Mouse (Mus musculus) liver, postnatal 0 days (tissue): ENCODE data around the gene Vwa8. TPM values are rescaled to one million over a fixed set of nuclear protein-coding genes. Genes with fewer than 3 reads are reported as not detected.

ENCODE experiments used
- ATAC-seq: fragments of 200-750 bp; cut with Nextera tagmentation; 2 replicates; pipeline ENCODE4 v1.8.0; 2017; ENCODE audit warnings: mild to moderate bottlenecking, moderate library complexity
- DNase-seq: peaks from one replicate; pipeline ENCODE4 v3.0.0-alpha.2; 2016
- H3K27ac ChIP-seq: fragments of 300-500 bp; sonication (generic); 2 replicates; pipeline ENCODE4 v1.5.1; 2014; ENCODE audit warnings: antibody characterized with exemption, moderate library complexity, mild to moderate bottlenecking, low read depth
- H3K27me3 ChIP-seq: fragments of 300-500 bp; sonication (generic); 2 replicates; pipeline ENCODE4 v1.6.1; 2014; ENCODE audit warnings: low read length, control low read depth, mixed read lengths; ENCODE audit not compliant: insufficient read depth
- H3K36me3 ChIP-seq: fragments of 300-500 bp; sonication (generic); replicated peaks from 2 replicates; pipeline ENCODE4 v1.6.1; 2014; ENCODE audit warnings: mild to moderate bottlenecking, control low read depth, low read length, moderate library complexity, mixed read lengths; ENCODE audit not compliant: insufficient read depth
- H3K4me1 ChIP-seq: fragments of 300-500 bp; sonication (generic); 2 replicates; pipeline ENCODE4 v1.6.1; 2014; ENCODE audit warnings: antibody characterized with exemption, mild to moderate bottlenecking, control low read depth; ENCODE audit not compliant: insufficient read depth
- H3K4me2 ChIP-seq: fragments of 300-500 bp; sonication (generic); 2 replicates; pipeline ENCODE4 v1.6.1; 2014; ENCODE audit warnings: low read depth, mild to moderate bottlenecking, low read length, moderate library complexity, mixed read lengths
- H3K4me3 ChIP-seq: fragments of 300-500 bp; sonication (generic); 2 replicates; pipeline ENCODE4 v1.5.1; 2014; ENCODE audit warnings: low read depth, low read length
- H3K9ac ChIP-seq: fragments of 300-500 bp; sonication (generic); replicated peaks from 2 replicates; pipeline ENCODE4 v1.6.1; 2014; ENCODE audit warnings: mild to moderate bottlenecking, moderate library complexity
- H3K9me3 ChIP-seq: fragments of 300-500 bp; sonication (generic); 2 replicates; pipeline ENCODE4 v1.6.1; 2016; ENCODE audit warnings: mild to moderate bottlenecking, control low read depth, low read length, mixed read lengths
- CTCF ChIP-seq: sonication (generic); IDR thresholded peaks from 2 replicates; pipeline ENCODE4 v1.5.1; 2016; ENCODE audit warnings: antibody characterized with exemption, low read depth
- EP300 ChIP-seq: IDR thresholded peaks from 2 replicates; pipeline ENCODE4 v1.6.1; 2016; ENCODE audit warnings: antibody characterized with exemption, low read depth, mild to moderate bottlenecking
- WGBS: fragments of 180-500 bp; shearing (Covaris S2); extraction: QIAGEN DNeasy Blood & Tissue Kit; methylation state at CpG from one replicate; pipeline ENCODE4 v1.1.7; 2014; ENCODE audit not compliant: insufficient replicate concordance; 5-methylcytosine and 5-hydroxymethylcytosine counted together
- polyA plus RNA-seq: library from polyadenylated mRNA; unstranded; fragments of >200 nt; fragmentation: Nextera tagmentation; extraction: Ambion mirVana; gene quantifications from 2 replicates; pipeline ENCODE4 v1.2.1, GENCODE M21; 2015

Gene Vwa8
- polyA plus RNA-seq, 1 experiment from 2014 or later, result 27.1 TPM

DNA sequence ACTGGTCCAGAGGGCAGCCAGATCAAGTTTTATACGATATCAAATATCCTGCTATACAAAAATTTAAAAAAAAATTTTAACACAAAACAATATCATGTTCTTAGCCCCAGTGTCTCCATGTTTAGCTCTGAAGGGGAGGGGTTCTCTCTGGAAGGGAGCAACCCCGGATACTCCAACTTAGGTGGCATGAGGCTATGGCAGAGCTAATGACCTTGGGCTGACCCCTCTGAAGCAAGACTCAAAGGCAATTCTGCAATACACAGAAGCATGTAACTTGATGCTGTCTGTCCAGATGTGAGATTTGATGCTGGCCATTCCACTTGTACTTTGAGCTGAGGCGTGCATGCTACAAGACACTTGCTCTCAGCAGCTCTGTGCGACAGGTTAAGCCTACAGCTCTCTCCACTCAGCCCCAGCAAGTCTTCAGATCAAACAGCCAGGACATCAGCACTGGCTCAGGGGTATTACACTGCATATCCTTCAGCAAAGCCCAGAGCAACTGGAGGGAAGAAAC lies 392.3 kb downstream of the Vwa8 start:
- H3K27ac ChIP-seq, result no peak overlapping the region
- WGBS, result 72% methylated on average over 4 of the region's 4 CpGs
- H3K9ac ChIP-seq, result no peak overlapping the region
- DNase-seq (no peak), ATAC-seq (no peak)
- H3K9me3 ChIP-seq, result no peaks in the 10 kb centered on the region
- no peak overlapping the region for H3K4me3 ChIP-seq
- H3K4me2 ChIP-seq, result no peak overlapping the region
- no peaks in the 10 kb centered on the region for H3K27me3 ChIP-seq
- TF ChIP-seq CTCF (no peak), EP300 (no peak)
- no peaks in the 10 kb centered on the region for H3K4me1 ChIP-seq
- no peaks in the 10 kb centered on the region for H3K36me3 ChIP-seq

DNA sequence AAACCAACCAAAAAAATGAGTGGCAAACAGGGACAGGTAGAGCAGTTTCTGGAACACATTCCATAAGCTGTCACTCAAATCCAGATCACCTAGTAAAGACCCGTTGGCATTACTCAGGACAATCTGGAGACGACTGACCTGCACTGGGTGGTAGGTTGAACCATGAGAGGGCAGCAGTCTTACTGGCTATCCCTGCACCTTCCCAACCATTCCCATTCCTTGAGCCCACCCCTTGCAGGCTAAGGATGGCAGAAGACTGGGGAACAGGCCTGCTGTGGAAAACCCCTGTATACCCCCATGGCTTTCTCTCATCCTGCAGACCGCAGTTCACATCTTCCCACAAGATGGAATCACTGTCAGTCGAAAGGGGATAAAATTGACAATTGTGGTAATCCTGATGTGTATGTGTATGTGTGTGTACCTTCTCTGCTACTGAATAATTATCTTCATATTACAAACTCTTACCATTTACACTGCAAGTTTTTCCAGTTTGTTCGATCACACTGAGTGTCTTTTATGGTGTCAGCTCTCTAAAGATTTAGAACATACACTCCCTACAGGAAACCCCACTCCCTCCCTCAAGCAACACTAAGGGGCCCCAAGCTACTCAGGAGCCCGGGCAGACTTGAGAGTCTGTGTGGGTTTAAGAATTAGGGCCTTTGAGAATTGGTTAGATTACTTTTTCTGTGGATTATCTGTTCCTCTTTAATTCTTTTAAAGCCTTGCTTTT lies 393.0 kb downstream of the Vwa8 start:
- Histone ChIP-seq H3K36me3 (no peaks in the 10 kb centered on the region), H3K9ac (no peak overlapping the region), H3K4me3 (no peak overlapping the region), H3K9me3 (no peaks in the 10 kb centered on the region), H3K4me2 (no peak overlapping the region), H3K4me1 (no peaks in the 10 kb centered on the region), H3K27ac (no peak overlapping the region), H3K27me3 (no peaks in the 10 kb centered on the region)
- DNase-seq (no peak), ATAC-seq (no peak)
- 59% methylated on average over 6 of the region's 6 CpGs for WGBS
- TF ChIP-seq CTCF, result no peak
- TF ChIP-seq EP300, result no peak

DNA sequence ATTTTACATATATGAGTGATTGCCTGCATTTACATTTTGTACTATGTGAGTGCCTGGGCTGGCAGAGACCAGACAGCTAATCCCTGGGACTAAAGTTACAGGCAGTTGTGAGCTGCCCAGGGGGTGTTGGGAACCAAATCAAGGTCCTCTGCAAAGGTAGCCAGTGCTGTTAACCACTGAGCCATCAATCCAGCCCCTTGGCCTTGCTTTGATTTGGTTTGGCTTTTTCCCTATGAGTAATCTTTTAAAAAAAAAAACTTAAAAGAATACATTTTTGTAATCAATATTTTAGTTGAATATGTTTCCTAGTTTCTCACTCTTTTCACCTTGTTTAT lies 393.5 kb downstream of the Vwa8 start:
- TF ChIP-seq CTCF, result no peak
- TF ChIP-seq EP300, result no peak
- no peak overlapping the region for H3K4me2 ChIP-seq
- no peak overlapping the region for H3K4me3 ChIP-seq
- H3K36me3 ChIP-seq, result no peaks in the 10 kb centered on the region
- H3K27me3 ChIP-seq, result no peaks in the 10 kb centered on the region
- ATAC-seq (no peak), DNase-seq (no peak)
- no peaks in the 10 kb centered on the region for H3K9me3 ChIP-seq
- H3K27ac ChIP-seq, result no peak overlapping the region
- H3K4me1 ChIP-seq, result no peaks in the 10 kb centered on the region
- no peak overlapping the region for H3K9ac ChIP-seq

DNA sequence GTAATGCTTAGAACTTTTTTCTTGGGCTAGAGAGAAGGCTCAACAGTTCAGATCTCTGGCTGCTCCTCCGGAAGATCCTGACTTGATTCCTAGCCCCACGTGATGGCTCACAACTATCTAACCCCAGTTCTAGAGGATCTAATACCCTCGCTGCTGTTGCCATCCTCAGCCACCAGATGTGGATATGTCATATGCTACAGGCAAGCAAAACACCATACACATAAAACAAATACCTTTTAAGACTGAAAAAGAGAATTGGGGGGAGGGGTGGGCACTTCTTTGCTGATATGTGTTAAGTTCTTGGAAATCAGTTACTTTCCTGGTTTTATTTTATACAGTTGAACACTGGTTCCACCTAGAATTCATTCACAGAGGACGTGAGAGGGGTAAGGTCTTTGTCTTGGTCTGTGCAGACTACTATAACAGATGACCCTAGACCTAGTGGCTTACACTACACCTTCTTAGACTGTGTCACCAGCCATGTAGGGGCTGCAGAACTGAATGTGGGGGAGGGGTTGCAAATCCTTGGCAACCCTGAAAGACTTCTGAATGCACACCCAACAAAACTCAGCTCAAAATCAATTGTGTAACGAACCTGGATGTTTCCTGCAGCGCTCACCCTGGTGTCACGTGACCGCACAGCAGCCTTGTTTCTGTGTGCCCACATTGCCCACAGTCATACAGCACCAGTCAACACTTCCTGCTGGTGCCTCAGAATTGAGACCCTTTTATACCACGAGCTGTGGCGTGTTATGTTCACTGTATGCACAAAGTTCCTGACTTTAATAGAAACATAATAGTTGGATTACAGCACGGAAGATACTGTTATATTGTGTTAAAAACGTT lies 394.4 kb downstream of the Vwa8 start:
- peak; percentile 40 for DNase-seq
- no peak overlapping the region for H3K9ac ChIP-seq
- WGBS, result 46% methylated on average over 12 of the region's 12 CpGs
- no peak overlapping the region for H3K4me3 ChIP-seq
- no peaks in the 10 kb centered on the region for H3K4me1 ChIP-seq
- H3K36me3 ChIP-seq, result no peaks in the 10 kb centered on the region
- H3K27ac ChIP-seq, result no peak overlapping the region
- no peak overlapping the region for H3K4me2 ChIP-seq
- no peaks in the 10 kb centered on the region for H3K27me3 ChIP-seq
- peak; percentile 49; the same call in 1 of the 2 replicates for ATAC-seq
- no peaks in the 10 kb centered on the region for H3K9me3 ChIP-seq
- TF ChIP-seq EP300, result no peak
- TF ChIP-seq CTCF, result no peak

DNA sequence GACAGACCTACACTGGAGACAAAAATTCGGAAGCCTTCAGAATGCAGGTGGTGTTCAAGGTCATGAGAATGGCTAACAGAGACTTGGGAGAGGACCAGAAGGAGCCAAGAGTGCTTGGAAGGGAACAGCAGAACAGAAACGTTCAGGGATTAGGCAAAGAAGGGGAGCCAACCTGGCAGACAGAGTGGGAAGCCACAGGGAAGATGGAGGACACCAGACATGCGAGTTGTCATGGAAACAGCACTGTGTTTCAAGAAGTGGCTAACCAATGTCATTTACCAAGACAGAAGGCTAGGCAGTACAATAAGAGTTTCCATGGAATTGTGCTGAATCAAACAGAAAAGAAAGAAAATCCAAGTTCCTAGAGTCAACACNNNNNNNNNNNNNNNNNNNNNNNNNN lies 395.7 kb downstream of the Vwa8 start:
- H3K36me3 ChIP-seq, result no peaks in the 10 kb centered on the region
- no peak overlapping the region for H3K27ac ChIP-seq
- ATAC-seq (no peak), DNase-seq (no peak)
- WGBS, result 61% methylated on average over 3 of the region's 3 CpGs
- H3K4me1 ChIP-seq, result no peaks in the 10 kb centered on the region
- H3K9me3 ChIP-seq, result no peaks in the 10 kb centered on the region
- no peak overlapping the region for H3K4me3 ChIP-seq
- no peak overlapping the region for H3K4me2 ChIP-seq
- TF ChIP-seq CTCF (no peak), EP300 (no peak)
- H3K9ac ChIP-seq, result no peak overlapping the region
- H3K27me3 ChIP-seq, result no peaks in the 10 kb centered on the region

DNA sequence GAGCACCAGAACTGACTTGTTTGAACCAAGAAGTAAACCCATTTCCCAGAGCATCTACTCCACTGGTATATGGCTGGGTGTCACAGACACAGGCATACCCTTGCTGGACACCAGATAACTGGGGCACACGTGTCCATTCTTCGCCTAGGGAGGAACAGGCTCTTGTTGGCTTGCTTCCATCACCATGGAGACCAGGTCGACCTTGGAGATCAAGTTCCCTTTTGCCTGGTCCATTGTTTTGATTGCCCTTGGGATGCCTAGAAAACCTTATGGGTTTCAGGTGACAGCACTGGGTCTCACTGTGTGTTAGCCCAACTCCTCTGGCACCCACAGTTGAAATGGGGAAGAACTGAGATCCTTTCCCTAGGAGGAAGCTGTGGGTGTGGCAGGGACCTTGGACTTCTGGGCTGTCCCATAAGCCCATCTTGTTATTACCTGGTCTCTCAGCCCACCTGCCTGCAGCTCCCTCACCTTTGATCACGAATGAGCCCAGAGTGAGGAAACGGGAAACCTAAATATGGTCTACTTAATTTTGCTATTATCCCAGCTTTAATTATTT lies 403.0 kb downstream of the Vwa8 start:
- no peak for ATAC-seq
- Histone ChIP-seq H3K36me3 (no peaks in the 10 kb centered on the region), H3K4me1 (no peaks in the 10 kb centered on the region), H3K9ac (no peak overlapping the region), H3K9me3 (no peaks in the 10 kb centered on the region), H3K4me3 (no peak overlapping the region), H3K27ac (no peak overlapping the region), H3K4me2 (no peak overlapping the region), H3K27me3 (no peaks in the 10 kb centered on the region)
- 70% methylated on average over 5 of the region's 5 CpGs for WGBS
- no peak for DNase-seq
- TF ChIP-seq CTCF (no peak), EP300 (no peak)

Other genes with a start within 250 kb of the Vwa8 start
- gene Dgkh, start 116.3 kb upstream of the Vwa8 start, polyA plus RNA-seq, result 0.33 and 0.48 TPM in 2 replicates